Mouse (Mus musculus): ENCODE results near the gene Cmbl. TPM values are rescaled to one million over a fixed set of nuclear protein-coding genes. Genes with fewer than 3 reads are reported as not detected.

The Cmbl gene
- polyA plus RNA-seq, 1 experiment: not detected

GRCm38 (mm10) chr15:31531446-31532330, 33.5 kb upstream of the Cmbl start:
- no peaks in the 10 kb centered on the region for H3K9me3 ChIP-seq
- H3K4me1 ChIP-seq: peaks cover 69% of the 10 kb centered on the region
- peaks cover 13% of the 10 kb centered on the region for H3K36me3 ChIP-seq (replicated peaks; ENCODE audit: low read length)
- no peaks in the 10 kb centered on the region for H3K27me3 ChIP-seq (replicated peaks)
- peak overlapping the region; percentile 99 for H3K4me3 ChIP-seq (replicated peaks)
- TF ChIP-seq FLI1 (IDR thresholded peaks at IDR 0.05; ENCODE audit: low read length) (no peak), GATA1 (IDR thresholded peaks at IDR 0.05; ENCODE audit: borderline replicate concordance, low read length) (no peak)

- TF ChIP-seq GATA1 (IDR thresholded peaks at IDR 0.05; ENCODE audit: borderline replicate concordance, low read length): no peak
- TF ChIP-seq FLI1 (IDR thresholded peaks at IDR 0.05; ENCODE audit: low read length): no peak
- no peaks in the 10 kb centered on the region for H3K27me3 ChIP-seq (replicated peaks)
- peaks cover 9% of the 10 kb centered on the region for H3K36me3 ChIP-seq (replicated peaks; ENCODE audit: low read length)
- peak overlapping the region; percentile 99 for H3K4me3 ChIP-seq (replicated peaks)
- no peaks in the 10 kb centered on the region for H3K9me3 ChIP-seq
- H3K4me1 ChIP-seq: peaks cover 73% of the 10 kb centered on the region
Observed at GRCm38 (mm10) chr15:31532331-31533021, 32.7 kb upstream of the Cmbl start.

GRCm38 (mm10) chr15:31533529-31533928, 31.7 kb upstream of the Cmbl start:
- H3K27me3 ChIP-seq (replicated peaks): no peaks in the 10 kb centered on the region
- H3K36me3 ChIP-seq (replicated peaks; ENCODE audit: low read length): peaks cover 4% of the 10 kb centered on the region
- peaks cover 76% of the 10 kb centered on the region for H3K4me1 ChIP-seq
- peak overlapping the region; percentile 74 for H3K4me3 ChIP-seq (replicated peaks)
- 0 out of 2 replicates have a peak, but pooled peaks cover 4% of the 10 kb centered on the region for H3K9me3 ChIP-seq
- TF ChIP-seq FLI1 (IDR thresholded peaks at IDR 0.05; ENCODE audit: low read length) (no peak), GATA1 (IDR thresholded peaks at IDR 0.05; ENCODE audit: borderline replicate concordance, low read length) (no peak; the same call in 2 of the 3 replicates)

- no peak for TF ChIP-seq GATA1 (IDR thresholded peaks at IDR 0.05; ENCODE audit: borderline replicate concordance, low read length)
- no peak for TF ChIP-seq FLI1 (IDR thresholded peaks at IDR 0.05; ENCODE audit: low read length)
- H3K4me1 ChIP-seq: peaks cover 82% of the 10 kb centered on the region
- no peaks in the 10 kb centered on the region for H3K27me3 ChIP-seq (replicated peaks)
- H3K9me3 ChIP-seq: 0 out of 2 replicates have a peak, but pooled peaks cover 4% of the 10 kb centered on the region
- H3K36me3 ChIP-seq (replicated peaks; ENCODE audit: low read length): peaks cover 4% of the 10 kb centered on the region
- peak overlapping the region; percentile 76 for H3K4me3 ChIP-seq (replicated peaks)
Observed at GRCm38 (mm10) chr15:31534421-31535258, 30.5 kb upstream of the Cmbl start.

- no peak for TF ChIP-seq GATA1 (IDR thresholded peaks at IDR 0.05; ENCODE audit: borderline replicate concordance, low read length)
- no peak for TF ChIP-seq FLI1 (IDR thresholded peaks at IDR 0.05; ENCODE audit: low read length)
- Histone ChIP-seq H3K4me1 (peaks cover 89% of the 10 kb centered on the region), H3K36me3 (replicated peaks; ENCODE audit: low read length) (peaks cover 4% of the 10 kb centered on the region), H3K27me3 (replicated peaks) (no peaks in the 10 kb centered on the region), H3K4me3 (replicated peaks) (peak overlapping the region; percentile 76), H3K9me3 (0 out of 2 replicates have a peak, but pooled peaks cover 4% of the 10 kb centered on the region)
Observed at GRCm38 (mm10) chr15:31535259-31535855, 29.8 kb upstream of the Cmbl start.

DNA sequence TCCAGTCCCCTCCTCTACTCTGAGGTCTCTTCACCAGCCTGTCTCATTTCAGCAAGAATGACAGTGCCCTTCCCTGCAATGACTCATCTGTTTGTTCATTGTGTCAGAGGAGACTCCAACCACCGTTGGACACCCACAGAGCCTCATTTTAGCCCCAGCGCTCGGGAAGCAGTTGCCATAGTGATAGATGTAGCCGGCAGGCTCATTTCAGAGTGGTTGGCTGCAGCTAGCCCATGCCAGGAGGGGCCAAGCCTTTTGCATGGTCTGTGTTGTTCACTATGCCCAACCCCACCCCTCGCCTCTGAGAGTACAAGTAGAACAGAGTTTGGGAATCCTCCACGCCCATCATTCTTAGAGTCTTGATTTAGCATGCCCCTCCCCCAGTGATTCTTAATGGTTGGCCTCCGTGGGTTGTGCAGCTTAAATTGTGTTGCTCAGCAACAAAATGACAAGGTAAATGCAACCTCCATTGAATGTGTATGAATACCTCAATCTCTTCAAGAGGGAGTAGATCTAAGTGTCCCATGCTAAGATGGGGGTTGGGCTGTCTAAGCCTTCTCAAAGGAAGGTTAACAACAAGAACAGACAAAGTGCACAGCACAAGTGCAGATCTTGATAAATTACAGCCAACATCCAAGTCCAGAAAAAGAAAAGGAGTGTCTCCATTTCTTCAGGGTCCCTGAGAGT, 29.0 kb upstream of the Cmbl start:
- Histone ChIP-seq H3K4me1 (peaks cover 98% of the 10 kb centered on the region), H3K9me3 (0 out of 2 replicates have a peak, but pooled peaks cover 4% of the 10 kb centered on the region)
- no peak for TF ChIP-seq FLI1 (IDR thresholded peaks at IDR 0.05; ENCODE audit: low read length)
- TF ChIP-seq GATA1 (IDR thresholded peaks at IDR 0.05; ENCODE audit: borderline replicate concordance, low read length): no peak

GRCm38 (mm10) chr15:31537706-31538105, 27.5 kb upstream of the Cmbl start:
- TF ChIP-seq GATA1 (IDR thresholded peaks at IDR 0.05; ENCODE audit: borderline replicate concordance, low read length) (no peak), FLI1 (IDR thresholded peaks at IDR 0.05; ENCODE audit: low read length) (no peak)
- Histone ChIP-seq H3K36me3 (replicated peaks; ENCODE audit: low read length) (peaks cover 4% of the 10 kb centered on the region), H3K4me3 (replicated peaks) (no peak overlapping the region), H3K27me3 (replicated peaks) (no peaks in the 10 kb centered on the region), H3K4me1 (peaks cover 100% of the 10 kb centered on the region), H3K9me3 (0 out of 2 replicates have a peak, but pooled peaks cover 4% of the 10 kb centered on the region)

More for the DNA sequence above, 29.0 kb upstream of the Cmbl start:
- peak overlapping the region; percentile 75 for H3K4me3 ChIP-seq (replicated peaks)
- H3K27me3 ChIP-seq (replicated peaks): no peaks in the 10 kb centered on the region
- H3K36me3 ChIP-seq (replicated peaks; ENCODE audit: low read length): peaks cover 4% of the 10 kb centered on the region

DNA sequence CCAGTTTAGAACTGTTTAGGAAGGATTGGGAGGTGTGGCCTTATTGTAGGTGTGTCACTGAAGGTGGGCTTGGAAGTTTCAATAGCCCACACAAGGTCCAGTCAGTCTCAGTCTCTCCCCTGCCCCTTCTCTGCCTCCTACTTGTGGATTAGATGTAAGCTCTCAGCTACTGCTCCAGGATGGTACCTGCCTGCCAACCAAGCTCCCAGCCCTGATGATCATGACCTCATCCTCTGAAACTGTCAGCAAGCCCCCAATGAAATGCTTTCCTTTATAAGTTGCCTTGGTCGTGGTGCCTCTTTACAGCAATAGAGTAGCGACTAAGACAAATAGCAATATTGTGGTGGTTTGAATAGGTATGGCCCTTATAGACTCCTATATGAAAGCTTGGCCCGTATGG, 26.8 kb upstream of the Cmbl start:
- no peak for TF ChIP-seq FLI1 (IDR thresholded peaks at IDR 0.05; ENCODE audit: low read length)
- no peak for TF ChIP-seq GATA1 (IDR thresholded peaks at IDR 0.05; ENCODE audit: borderline replicate concordance, low read length)
- H3K4me1 ChIP-seq: peaks cover 100% of the 10 kb centered on the region
- H3K4me3 ChIP-seq (replicated peaks): no peak overlapping the region
- 0 out of 2 replicates have a peak, but pooled peaks cover 4% of the 10 kb centered on the region for H3K9me3 ChIP-seq
- H3K27me3 ChIP-seq (replicated peaks): no peaks in the 10 kb centered on the region
- peaks cover 4% of the 10 kb centered on the region for H3K36me3 ChIP-seq (replicated peaks; ENCODE audit: low read length)
